Mouse (Mus musculus): Measurements from ENCODE around the gene Hsd3b7. TPM values are rescaled to one million over a fixed set of nuclear protein-coding genes. Genes with fewer than 3 reads are reported as not detected.

Hsd3b7 gene
- total RNA-seq, 1 experiment: 14.7 TPM

DNA sequence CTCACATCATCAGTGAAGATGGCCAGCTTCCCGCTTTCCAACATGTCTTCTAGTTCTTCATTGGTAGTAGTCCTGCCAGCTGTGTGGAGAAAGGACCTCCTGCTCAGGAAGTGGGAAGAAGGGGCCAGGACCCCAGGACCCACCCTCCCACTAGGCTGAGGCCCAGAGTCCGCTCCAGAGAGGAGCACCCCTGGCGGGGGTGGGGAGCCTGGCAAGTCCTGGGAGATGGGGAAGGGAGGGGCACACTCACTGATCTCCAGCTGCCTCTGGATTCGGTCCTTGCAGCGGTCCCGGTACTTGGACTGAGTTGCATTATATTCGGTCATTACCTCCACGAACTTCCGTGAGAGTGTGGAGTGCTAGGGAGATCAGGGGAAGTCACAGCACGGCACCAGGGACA is 10.2 kb downstream of the Hsd3b7 start:
- Histone ChIP-seq H3K9me3 (ENCODE audit: control insufficient read depth, insufficient read depth, low read depth, low read length) (no peaks in the 10 kb centered on the region), H3K4me3 (ENCODE audit: insufficient read depth in 1 of 2, low read depth in 1 of 2, low read length in 2 of 2, poor library complexity in 1 of 2, severe bottlenecking in 1 of 2) (peak overlapping the region; percentile 13 to 47), H3K27ac (ENCODE audit: insufficient read depth, low read depth, low read length, poor library complexity, severe bottlenecking) (no peak overlapping the region), H3K4me1 (ENCODE audit: control insufficient read depth in 2 of 2, insufficient read depth in 2 of 2, low read length in 2 of 2, poor library complexity in 1 of 2) (peaks cover 3 to 13% of the 10 kb centered on the region in 2 experiments; a peak in 3 of 4 replicates), H3K36me3 (ENCODE audit: control insufficient read depth, insufficient read depth, low read length, poor library complexity, severe bottlenecking) (no peaks in the 10 kb centered on the region), H3K9ac (ENCODE audit: insufficient read depth, low read depth, low read length, poor library complexity, severe bottlenecking) (0 out of 2 replicates have a peak overlapping the region, but pooled peaks have one; percentile 0)
- DNase-seq (ENCODE audit: low read depth, low spot score): no peak
- in situ Hi-C loops (cut with MboI; ENCODE audit: low sequenced_read_pairs in 2 of 2, unreplicated experiment in 2 of 2): no loop called here
- TF ChIP-seq HCFC1 (IDR thresholded peaks at IDR 0.05; ENCODE audit: borderline replicate concordance, insufficient read depth, low read length) (no peak), MAFK (IDR thresholded peaks at IDR 0.05; ENCODE audit: insufficient read depth, low read depth, low read length) (no peak), ZNF384 (IDR thresholded peaks at IDR 0.05; ENCODE audit: low read depth, low read length) (no peak), ZC3H11A (IDR thresholded peaks at IDR 0.05; ENCODE audit: borderline replicate concordance, low read depth, low read length) (no peak), CHD2 (IDR thresholded peaks at IDR 0.05; ENCODE audit: low read depth, low read length) (no peak)

DNA sequence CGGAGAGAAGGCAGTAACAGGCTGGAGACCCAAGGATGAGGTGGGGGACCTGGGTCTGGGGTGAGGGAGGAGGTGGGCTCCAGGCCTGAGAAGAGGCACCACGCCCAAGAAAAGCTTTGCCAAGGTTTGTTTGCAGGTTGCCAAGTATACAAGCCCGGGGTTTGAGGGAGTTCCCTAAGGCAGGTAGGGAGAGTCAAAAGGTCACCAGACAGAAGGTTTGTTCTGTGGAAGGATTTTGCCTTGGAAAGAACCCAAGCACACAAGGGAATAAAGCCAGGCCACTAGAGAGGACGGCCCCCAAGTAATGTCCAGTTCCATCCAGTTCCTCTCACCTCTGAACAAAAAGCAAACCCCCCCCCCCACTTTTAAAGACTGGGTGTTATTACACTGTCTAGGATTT is 10.8 kb downstream of the Hsd3b7 start:
- H3K27ac ChIP-seq (ENCODE audit: insufficient read depth, low read depth, low read length, poor library complexity, severe bottlenecking): no peak overlapping the region
- DNase-seq (ENCODE audit: low read depth, low spot score): no peak
- in situ Hi-C loops (cut with MboI; ENCODE audit: low sequenced_read_pairs in 2 of 2, unreplicated experiment in 2 of 2): no loop called here
- no peak for TF ChIP-seq ZNF384 (IDR thresholded peaks at IDR 0.05; ENCODE audit: low read depth, low read length)
- no peak for TF ChIP-seq CHD2 (IDR thresholded peaks at IDR 0.05; ENCODE audit: low read depth, low read length)
- no peak for TF ChIP-seq ZC3H11A (IDR thresholded peaks at IDR 0.05; ENCODE audit: borderline replicate concordance, low read depth, low read length)
- no peak for TF ChIP-seq HCFC1 (IDR thresholded peaks at IDR 0.05; ENCODE audit: borderline replicate concordance, insufficient read depth, low read length)
- no peak for TF ChIP-seq MAFK (IDR thresholded peaks at IDR 0.05; ENCODE audit: insufficient read depth, low read depth, low read length)
- H3K4me1 ChIP-seq (ENCODE audit: control insufficient read depth in 2 of 2, insufficient read depth in 2 of 2, low read length in 2 of 2, poor library complexity in 1 of 2): peaks cover 3 to 19% of the 10 kb centered on the region in 2 experiments; a peak in 3 of 4 replicates
- no peak overlapping the region for H3K9ac ChIP-seq (ENCODE audit: insufficient read depth, low read depth, low read length, poor library complexity, severe bottlenecking)
- no peaks in the 10 kb centered on the region for H3K36me3 ChIP-seq (ENCODE audit: control insufficient read depth, insufficient read depth, low read length, poor library complexity, severe bottlenecking)
- no peaks in the 10 kb centered on the region for H3K9me3 ChIP-seq (ENCODE audit: control insufficient read depth, insufficient read depth, low read depth, low read length)
- H3K4me3 ChIP-seq (ENCODE audit: insufficient read depth in 1 of 2, low read depth in 1 of 2, low read length in 2 of 2, poor library complexity in 1 of 2, severe bottlenecking in 1 of 2): peak overlapping the region; percentile 13 to 47; a peak in 3 of 4 replicates

DNA sequence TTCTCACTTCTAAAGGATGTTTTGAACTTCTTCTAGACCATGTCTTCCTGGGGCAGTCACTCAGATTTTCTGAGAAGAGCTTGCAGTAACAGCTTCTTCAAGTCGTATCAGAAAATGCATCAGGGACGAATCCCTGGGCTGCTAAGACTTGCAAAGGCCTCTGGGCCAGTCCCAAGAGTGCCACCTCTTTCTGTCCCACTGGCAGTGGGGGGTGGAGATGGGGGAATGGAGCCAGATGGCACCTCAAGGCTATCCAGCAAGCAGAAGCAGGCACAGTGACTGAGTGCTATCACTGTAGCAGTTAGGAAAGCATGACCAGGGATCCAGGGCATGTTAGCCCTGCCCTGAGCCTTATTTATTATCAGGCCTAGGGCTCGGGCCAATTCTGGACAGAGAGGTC is 11.9 kb downstream of the Hsd3b7 start:
- Histone ChIP-seq H3K9ac (ENCODE audit: insufficient read depth, low read depth, low read length, poor library complexity, severe bottlenecking) (no peak overlapping the region), H3K4me3 (ENCODE audit: insufficient read depth in 1 of 2, low read depth in 1 of 2, low read length in 2 of 2, poor library complexity in 1 of 2, severe bottlenecking in 1 of 2) (no peak overlapping the region), H3K9me3 (ENCODE audit: control insufficient read depth, insufficient read depth, low read depth, low read length) (no peaks in the 10 kb centered on the region), H3K27ac (ENCODE audit: insufficient read depth, low read depth, low read length, poor library complexity, severe bottlenecking) (no peak overlapping the region), H3K4me1 (ENCODE audit: control insufficient read depth in 2 of 2, insufficient read depth in 2 of 2, low read length in 2 of 2, poor library complexity in 1 of 2) (peaks cover 3 to 22% of the 10 kb centered on the region in 2 experiments; a peak in 3 of 4 replicates), H3K36me3 (ENCODE audit: control insufficient read depth, insufficient read depth, low read length, poor library complexity, severe bottlenecking) (no peaks in the 10 kb centered on the region)
- in situ Hi-C loops (cut with MboI; ENCODE audit: low sequenced_read_pairs in 2 of 2, unreplicated experiment in 2 of 2): no loop called here
- DNase-seq (ENCODE audit: low read depth, low spot score): no peak
- no peak for TF ChIP-seq CHD2 (IDR thresholded peaks at IDR 0.05; ENCODE audit: low read depth, low read length)
- no peak for TF ChIP-seq MAFK (IDR thresholded peaks at IDR 0.05; ENCODE audit: insufficient read depth, low read depth, low read length)

DNA sequence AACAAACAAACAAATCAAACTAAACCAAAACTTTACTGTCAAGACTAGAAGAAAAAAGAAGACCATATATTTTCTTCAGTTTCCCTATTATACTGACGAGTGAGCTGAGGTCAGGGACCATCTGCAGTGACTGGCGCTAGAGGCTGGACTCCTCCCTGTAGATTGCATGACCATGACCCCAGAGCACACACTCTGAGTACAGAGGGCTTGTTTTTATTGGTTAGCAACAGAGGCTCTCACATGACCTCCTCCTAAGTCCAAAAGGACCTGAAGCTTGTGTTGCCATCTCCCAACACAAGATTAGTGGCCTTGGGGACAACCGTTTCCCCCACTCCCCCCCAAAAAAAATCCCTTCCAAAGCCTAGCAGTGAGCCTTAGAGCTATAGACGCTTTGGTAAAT is 13.4 kb downstream of the Hsd3b7 start:
- Histone ChIP-seq H3K27ac (ENCODE audit: insufficient read depth, low read depth, low read length, poor library complexity, severe bottlenecking) (no peak overlapping the region), H3K36me3 (ENCODE audit: control insufficient read depth, insufficient read depth, low read length, poor library complexity, severe bottlenecking) (no peaks in the 10 kb centered on the region), H3K4me1 (ENCODE audit: control insufficient read depth in 2 of 2, insufficient read depth in 2 of 2, low read length in 2 of 2, poor library complexity in 1 of 2) (peaks cover 3 to 22% of the 10 kb centered on the region in 2 experiments; a peak in 3 of 4 replicates), H3K9ac (ENCODE audit: insufficient read depth, low read depth, low read length, poor library complexity, severe bottlenecking) (no peak overlapping the region), H3K9me3 (ENCODE audit: control insufficient read depth, insufficient read depth, low read depth, low read length) (no peaks in the 10 kb centered on the region), H3K4me3 (ENCODE audit: insufficient read depth in 1 of 2, low read depth in 1 of 2, low read length in 2 of 2, poor library complexity in 1 of 2, severe bottlenecking in 1 of 2) (no peak overlapping the region)
- DNase-seq (ENCODE audit: low read depth, low spot score): no peak
- in situ Hi-C loops (cut with MboI; ENCODE audit: low sequenced_read_pairs in 2 of 2, unreplicated experiment in 2 of 2): no loop called here
- no peak for TF ChIP-seq ZC3H11A (IDR thresholded peaks at IDR 0.05; ENCODE audit: borderline replicate concordance, low read depth, low read length)
- TF ChIP-seq MAFK (IDR thresholded peaks at IDR 0.05; ENCODE audit: insufficient read depth, low read depth, low read length): no peak
- TF ChIP-seq CHD2 (IDR thresholded peaks at IDR 0.05; ENCODE audit: low read depth, low read length): no peak
- TF ChIP-seq HCFC1 (IDR thresholded peaks at IDR 0.05; ENCODE audit: borderline replicate concordance, insufficient read depth, low read length): no peak
- no peak for TF ChIP-seq ZNF384 (IDR thresholded peaks at IDR 0.05; ENCODE audit: low read depth, low read length)

Measured in ES-E14 (cell line).